Mouse (Mus musculus): ENCODE data around the gene Peli3.
A peak's percentile ranks its signal among the peaks of the same experiment; 100 is the strongest.

- TF ChIP-seq CTCF (IDR thresholded peaks at IDR 0.05; ENCODE audit: low read depth) (peak; percentile 63), EP300 (optimal IDR thresholded peaks at IDR 0.05) (no peak)
These were observed 25.3 kb upstream of the Peli3 start for GRCm38 (mm10) chr19:4968236-4968635.

Measured in stomach, postnatal 0 days (tissue).